Mouse (Mus musculus) thymus, adult 2 months (tissue): Measurements from ENCODE around the gene Akt3.

Experiments
- CTCF ChIP-seq: fragments of 200-500 bp; IDR thresholded peaks from 2 replicates; pipeline ENCODE4 v1.5.1; 2012; ENCODE audit warnings: mild to moderate bottlenecking, control low read depth, low read length, moderate library complexity, borderline replicate concordance; ENCODE audit not compliant: control insufficient read depth, poor library complexity, insufficient read depth; ENCODE audit errors: extremely low read depth
- POLR2A ChIP-seq: fragments of 200-500 bp; IDR thresholded peaks from 2 replicates; pipeline ENCODE4 v1.6.1; 2012; ENCODE audit warnings: mild to moderate bottlenecking, low read length, control low read depth, moderate library complexity; ENCODE audit not compliant: control insufficient read depth, poor library complexity, insufficient read depth; ENCODE audit errors: extremely low read depth

DNA sequence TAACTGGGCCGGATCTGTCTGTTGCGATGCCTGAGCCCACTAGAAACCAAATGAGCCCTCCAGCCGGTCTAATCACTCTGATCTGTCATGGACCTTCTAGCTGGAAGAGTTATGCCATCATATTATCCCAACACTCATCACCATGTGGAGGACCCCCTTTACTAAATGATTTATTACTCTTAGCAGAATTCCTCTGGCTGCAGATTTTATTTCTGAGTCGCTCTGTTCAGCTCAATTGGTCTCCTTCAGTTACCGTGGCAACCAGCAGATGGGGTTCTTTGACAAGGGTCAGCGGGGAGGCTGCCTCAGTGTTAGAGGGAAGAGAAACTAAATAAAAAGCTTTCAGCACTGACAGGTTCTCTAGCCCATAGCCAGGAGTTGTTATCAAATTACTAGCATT, 259.0 kb downstream of the Akt3 start:
- TF ChIP-seq POLR2A (no peak), CTCF (no peak)
